Mouse (Mus musculus): ENCODE data around the gene Zc3h15.

DNA sequence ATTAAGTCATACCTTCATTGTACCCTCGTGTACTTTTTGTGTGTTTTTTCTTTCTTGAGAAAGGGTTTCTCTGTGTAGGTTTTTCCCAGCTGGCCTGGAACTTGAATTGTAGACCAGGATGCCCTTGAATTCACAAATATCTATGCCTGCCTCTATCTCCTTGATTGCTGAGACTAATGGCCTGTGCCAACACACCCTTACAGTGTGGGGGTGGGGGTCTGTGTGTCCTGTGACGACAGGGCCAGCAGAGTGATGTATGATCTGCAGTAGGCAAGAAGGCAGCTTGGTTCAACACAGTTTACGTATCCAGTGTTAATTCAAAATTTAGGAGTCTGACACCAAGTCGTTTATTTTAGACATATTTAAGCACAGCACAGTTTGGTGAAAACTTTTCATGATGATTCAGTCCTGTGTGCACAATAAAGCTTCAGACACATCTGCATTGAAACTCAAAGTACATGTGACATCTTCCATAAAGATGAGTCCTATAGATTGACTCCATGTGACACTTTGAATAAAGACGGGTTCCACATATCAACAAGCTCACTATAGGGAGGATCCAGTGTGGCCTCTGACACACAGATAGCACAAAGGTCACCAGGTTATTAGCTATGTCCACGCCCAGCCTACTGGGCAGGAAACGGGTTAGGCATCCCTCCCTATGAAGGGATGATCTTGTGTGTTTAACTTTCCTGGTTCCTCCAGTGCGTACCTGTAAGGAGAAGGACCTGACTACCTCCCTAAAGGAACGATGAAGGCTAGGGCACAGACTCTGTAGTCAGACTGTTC, 39.7 kb downstream of the Zc3h15 start:
- no peak for TF ChIP-seq CTCF (IDR thresholded peaks at IDR 0.05; ENCODE audit: low read depth)
- no peak for TF ChIP-seq EP300 (IDR thresholded peaks at IDR 0.05; ENCODE audit: low read depth)

Measured in liver, postnatal 0 days (tissue).